Mouse (Mus musculus) E14TG2a.4 (cell line): ENCODE data around the gene Gm49337.

Experiments used
- H3K27me3 ChIP-seq: 2 replicates; pipeline ENCODE4 v1.6.1; 2014; ENCODE audit warnings: low read length, control low read depth; ENCODE audit not compliant: insufficient read depth
- H3K36me3 ChIP-seq: 2 replicates; pipeline ENCODE4 v1.6.1; 2014; ENCODE audit warnings: low read length, control low read depth; ENCODE audit not compliant: insufficient read depth
- H3K4me1 ChIP-seq: replicated peaks from 2 replicates; pipeline ENCODE4 v1.6.1; 2014; ENCODE audit warnings: low read depth, low read length, control low read depth
- H3K4me3 ChIP-seq: replicated peaks from 2 replicates; pipeline ENCODE4 v1.5.1; 2014; ENCODE audit warnings: mild to moderate bottlenecking, low read length
- H3K9me3 ChIP-seq: 2 replicates; pipeline ENCODE4 v1.6.1; 2014; ENCODE audit warnings: low read length, control low read depth
- CTCF ChIP-seq: conservative IDR thresholded peaks from 2 replicates; pipeline ENCODE4 v1.5.1; 2014; ENCODE audit warnings: low read length
- NANOG ChIP-seq: IDR thresholded peaks from 2 replicates; pipeline ENCODE4 v1.6.1; 2014; ENCODE audit warnings: borderline replicate concordance, low read length, mixed read lengths
- POU5F1 ChIP-seq: IDR thresholded peaks from 2 replicates; pipeline ENCODE4 v1.6.1; 2014; ENCODE audit warnings: low read length, borderline replicate concordance

The Gm49337 gene

GRCm38 (mm10) chr4:116141736-116142135 lies 31.4 kb upstream of the Gm49337 start:
- H3K4me1 ChIP-seq: peaks cover 82% of the 10 kb centered on the region
- no peak for TF ChIP-seq POU5F1
- TF ChIP-seq NANOG: peak; percentile 41; the same call in 1 of the 2 replicates
- H3K27me3 ChIP-seq: peaks cover 31% of the 10 kb centered on the region
- no peak overlapping the region for H3K4me3 ChIP-seq
- H3K9me3 ChIP-seq: no peaks in the 10 kb centered on the region
- H3K36me3 ChIP-seq: no peaks in the 10 kb centered on the region

GRCm38 (mm10) chr4:116142269-116142668 lies 30.9 kb upstream of the Gm49337 start:
- no peak for TF ChIP-seq NANOG
- no peak for TF ChIP-seq CTCF
- no peak for TF ChIP-seq POU5F1
- H3K4me3 ChIP-seq: no peak overlapping the region
- H3K4me1 ChIP-seq: peaks cover 77% of the 10 kb centered on the region
- H3K9me3 ChIP-seq: peaks cover 3% of the 10 kb centered on the region
- H3K27me3 ChIP-seq: peaks cover 31% of the 10 kb centered on the region
- no peaks in the 10 kb centered on the region for H3K36me3 ChIP-seq

- Histone ChIP-seq H3K27me3 (peaks cover 33% of the 10 kb centered on the region), H3K36me3 (no peaks in the 10 kb centered on the region), H3K4me1 (peaks cover 66% of the 10 kb centered on the region), H3K9me3 (peaks cover 4% of the 10 kb centered on the region), H3K4me3 (peak overlapping the region; percentile 83)
- TF ChIP-seq POU5F1 (no peak), CTCF (no peak), NANOG (no peak)
Observed at GRCm38 (mm10) chr4:116143317-116143811, 29.8 kb upstream of the Gm49337 start.

- Histone ChIP-seq H3K27me3 (peaks cover 34% of the 10 kb centered on the region), H3K4me3 (peak overlapping the region; percentile 83), H3K36me3 (no peaks in the 10 kb centered on the region), H3K4me1 (peaks cover 58% of the 10 kb centered on the region), H3K9me3 (peaks cover 4% of the 10 kb centered on the region)
- TF ChIP-seq NANOG: no peak
- no peak for TF ChIP-seq POU5F1
- TF ChIP-seq CTCF: no peak
Observed at GRCm38 (mm10) chr4:116143891-116144717, 29.1 kb upstream of the Gm49337 start.

GRCm38 (mm10) chr4:116149812-116150155 lies 23.4 kb upstream of the Gm49337 start:
- TF ChIP-seq CTCF (no peak), POU5F1 (no peak), NANOG (no peak)
- H3K9me3 ChIP-seq: peaks cover 4% of the 10 kb centered on the region
- peaks cover 11% of the 10 kb centered on the region for H3K27me3 ChIP-seq
- H3K4me1 ChIP-seq: peaks cover 47% of the 10 kb centered on the region
- peak overlapping the region; percentile 89 for H3K4me3 ChIP-seq
- H3K36me3 ChIP-seq: peaks cover 34% of the 10 kb centered on the region

GRCm38 (mm10) chr4:116150156-116150861 lies 22.9 kb upstream of the Gm49337 start:
- Histone ChIP-seq H3K4me1 (peaks cover 44% of the 10 kb centered on the region), H3K9me3 (peaks cover 4% of the 10 kb centered on the region), H3K4me3 (peak overlapping the region; percentile 89), H3K27me3 (peaks cover 6% of the 10 kb centered on the region), H3K36me3 (peaks cover 39% of the 10 kb centered on the region)
- TF ChIP-seq CTCF (no peak), POU5F1 (no peak)

GRCm38 (mm10) chr4:116150862-116151221 lies 22.3 kb upstream of the Gm49337 start:
- Histone ChIP-seq H3K36me3 (peaks cover 45% of the 10 kb centered on the region), H3K9me3 (peaks cover 4% of the 10 kb centered on the region), H3K4me3 (peak overlapping the region; percentile 89), H3K27me3 (peaks cover 3% of the 10 kb centered on the region; the same call in 1 of the 2 replicates), H3K4me1 (peaks cover 44% of the 10 kb centered on the region)
- TF ChIP-seq POU5F1: no peak
- no peak for TF ChIP-seq NANOG
- TF ChIP-seq CTCF: no peak

GRCm38 (mm10) chr4:116151238-116151637 lies 21.9 kb upstream of the Gm49337 start, which contains the start of gene Lurap1:
Lurap1 (minus strand) TSS chr4:116151338.
- peaks cover 4% of the 10 kb centered on the region for H3K9me3 ChIP-seq

More at GRCm38 (mm10) chr4:116151238-116151637, 21.9 kb upstream of the Gm49337 start, which contains the start of gene Lurap1:
- Histone ChIP-seq H3K27me3 (peaks cover 3% of the 10 kb centered on the region; the same call in 1 of the 2 replicates), H3K4me3 (peak within 1 kb of the TSS; percentile 89), H3K36me3 (peaks cover 48% of the 10 kb centered on the region), H3K4me1 (peaks cover 44% of the 10 kb centered on the region)
- TF ChIP-seq NANOG (no peak), CTCF (no peak), POU5F1 (no peak)
